Mouse (Mus musculus) G1E (cell line): ENCODE measurements around the gene Qser1.

Experiments
- CTCF ChIP-seq: IDR thresholded peaks from 2 replicates; pipeline ENCODE4 v1.5.1; 2012; ENCODE audit warnings: low read depth, low read length, inconsistent platforms, mixed read lengths
- GATA1 ChIP-seq: IDR thresholded peaks from 2 replicates; pipeline ENCODE4 v1.6.1; 2012; ENCODE audit warnings: borderline replicate concordance, low read length, inconsistent platforms, mixed read lengths
- GATA2 ChIP-seq: IDR thresholded peaks from 2 replicates; pipeline ENCODE4 v1.6.1; 2012; ENCODE audit warnings: low read depth, low read length, inconsistent platforms, borderline replicate concordance
- POLR2AphosphoS5 ChIP-seq: IDR thresholded peaks from 2 replicates; pipeline ENCODE4 v1.6.1; 2012; ENCODE audit warnings: low read depth, low read length, inconsistent platforms; ENCODE audit not compliant: insufficient replicate concordance
- TAL1 ChIP-seq: conservative IDR thresholded peaks from 2 replicates; pipeline ENCODE4 v1.6.1; 2012; ENCODE audit warnings: low read depth, low read length, inconsistent platforms, mixed read lengths

DNA sequence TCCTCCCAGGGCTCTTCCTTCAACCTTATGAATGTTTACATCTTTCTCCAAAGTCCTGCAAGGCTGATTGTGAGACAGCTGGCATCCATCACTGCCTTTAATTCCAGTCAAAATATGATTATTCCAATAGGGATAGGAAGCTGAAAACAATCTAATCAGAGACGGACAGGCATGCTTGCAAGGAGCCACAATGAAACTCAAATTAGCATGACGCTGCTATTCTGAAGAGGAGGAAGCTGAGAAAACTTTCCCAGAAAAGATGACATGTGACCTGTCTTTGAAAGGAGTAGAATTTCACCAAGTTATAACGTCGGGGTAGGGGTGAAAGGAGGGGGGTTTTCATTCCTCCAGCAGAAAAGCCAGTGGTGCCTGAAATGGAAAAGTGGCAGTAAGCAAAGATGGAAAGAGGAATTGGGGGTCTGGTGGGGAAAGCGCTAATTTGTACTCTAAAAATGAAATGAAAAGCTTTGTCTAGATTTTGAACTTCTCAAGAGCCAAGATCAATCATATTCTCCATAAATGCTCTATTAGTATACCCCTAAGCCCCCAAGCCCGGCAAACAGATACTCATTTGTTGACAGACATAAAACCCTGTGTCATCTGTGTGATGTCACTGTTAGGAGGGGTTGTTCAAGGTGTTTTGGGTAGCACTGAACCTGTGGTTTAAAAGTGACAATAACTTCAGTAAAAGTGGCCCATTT, 105.7 kb downstream of the Qser1 start:
- TF ChIP-seq CTCF = no peak
- TF ChIP-seq GATA2 = no peak
- TF ChIP-seq GATA1 = no peak
- no peak for TF ChIP-seq POLR2AphosphoS5
- TF ChIP-seq TAL1 = no peak
